Mouse (Mus musculus): ENCODE results near the gene Sox9. TPM values are rescaled to one million over a fixed set of nuclear protein-coding genes. Genes with fewer than 3 reads are reported as not detected.
A peak's percentile ranks its signal among the peaks of the same experiment; 100 is the strongest.

Gene Sox9
- polyA plus RNA-seq, 1 experiment from 2014 or later: 161 TPM

- H3K4me2 ChIP-seq (ENCODE audit: low read depth): peak overlapping the region; percentile 99
- H3K36me3 ChIP-seq (ENCODE audit: control insufficient read depth, insufficient read depth, low read length): 0 out of 2 replicates have a peak, but pooled peaks cover 2% of the 10 kb centered on the region
- 8% methylated on average over 8 of the region's 8 CpGs for WGBS
- no peaks in the 10 kb centered on the region for H3K9me3 ChIP-seq (ENCODE audit: control insufficient read depth, low read length)
- H3K4me3 ChIP-seq (ENCODE audit: low read depth, low read length): peak overlapping the region; percentile 66
- H3K4me1 ChIP-seq (ENCODE audit: control insufficient read depth, insufficient read depth, low read length): peaks cover 25% of the 10 kb centered on the region
- H3K27ac ChIP-seq (ENCODE audit: low read depth, low read length): no peak overlapping the region
- ATAC-seq (ENCODE audit: insufficient read depth, low FRiP score, low TSS enrichment) (no peak), DNase-seq (ENCODE audit: low spot score) (peak; percentile 30)
- no peaks in the 10 kb centered on the region for H3K27me3 ChIP-seq (ENCODE audit: control insufficient read depth, insufficient read depth, low read length)
- peak overlapping the region; percentile 84; the same call in 1 of the 2 replicates for H3K9ac ChIP-seq (ENCODE audit: low read length)
These were observed 3.6 kb downstream of the Sox9 start for GRCm38 (mm10) chr11:112785581-112785980.

GRCm38 (mm10) chr11:112786427-112786826, 4.4 kb downstream of the Sox9 start:
- 45% methylated on average over 4 of the region's 4 CpGs for WGBS
- H3K9ac ChIP-seq (ENCODE audit: low read length): peak overlapping the region; percentile 43
- DNase-seq (ENCODE audit: low spot score): no peak

GRCm38 (mm10) chr11:112788296-112788695, 6.3 kb downstream of the Sox9 start:
- WGBS: 12% methylated on average over 13 of the region's 13 CpGs
- Histone ChIP-seq H3K27ac (ENCODE audit: low read depth, low read length) (0 out of 2 replicates have a peak overlapping the region, but pooled peaks have one; percentile 20), H3K27me3 (ENCODE audit: control insufficient read depth, insufficient read depth, low read length) (no peaks in the 10 kb centered on the region), H3K9ac (ENCODE audit: low read length) (no peak overlapping the region), H3K9me3 (ENCODE audit: control insufficient read depth, low read length) (no peaks in the 10 kb centered on the region), H3K36me3 (ENCODE audit: control insufficient read depth, insufficient read depth, low read length) (0 out of 2 replicates have a peak, but pooled peaks cover 2% of the 10 kb centered on the region), H3K4me2 (ENCODE audit: low read depth) (0 out of 2 replicates have a peak overlapping the region, but pooled peaks have one; percentile 5), H3K4me1 (ENCODE audit: control insufficient read depth, insufficient read depth, low read length) (peaks cover 21% of the 10 kb centered on the region), H3K4me3 (ENCODE audit: low read depth, low read length) (no peak overlapping the region)
- DNase-seq (ENCODE audit: low spot score) (peak; percentile 46), ATAC-seq (ENCODE audit: insufficient read depth, low FRiP score, low TSS enrichment) (no peak)

More at GRCm38 (mm10) chr11:112786427-112786826, 4.4 kb downstream of the Sox9 start:
- Histone ChIP-seq H3K36me3 (ENCODE audit: control insufficient read depth, insufficient read depth, low read length) (0 out of 2 replicates have a peak, but pooled peaks cover 2% of the 10 kb centered on the region), H3K4me3 (ENCODE audit: low read depth, low read length) (peak overlapping the region; percentile 30), H3K4me2 (ENCODE audit: low read depth) (peak overlapping the region; percentile 48), H3K9me3 (ENCODE audit: control insufficient read depth, low read length) (no peaks in the 10 kb centered on the region), H3K4me1 (ENCODE audit: control insufficient read depth, insufficient read depth, low read length) (peaks cover 22% of the 10 kb centered on the region), H3K27me3 (ENCODE audit: control insufficient read depth, insufficient read depth, low read length) (no peaks in the 10 kb centered on the region), H3K27ac (ENCODE audit: low read depth, low read length) (no peak overlapping the region)
- no peak for ATAC-seq (ENCODE audit: insufficient read depth, low FRiP score, low TSS enrichment)

GRCm38 (mm10) chr11:112796379-112796778, 14.4 kb downstream of the Sox9 start:
- Histone ChIP-seq H3K27ac (ENCODE audit: low read depth, low read length) (no peak overlapping the region), H3K4me2 (ENCODE audit: low read depth) (no peak overlapping the region), H3K4me3 (ENCODE audit: low read depth, low read length) (no peak overlapping the region), H3K36me3 (ENCODE audit: control insufficient read depth, insufficient read depth, low read length) (no peaks in the 10 kb centered on the region), H3K9ac (ENCODE audit: low read length) (no peak overlapping the region), H3K9me3 (ENCODE audit: control insufficient read depth, low read length) (no peaks in the 10 kb centered on the region), H3K4me1 (ENCODE audit: control insufficient read depth, insufficient read depth, low read length) (peaks cover 6% of the 10 kb centered on the region; the same call in 1 of the 2 replicates), H3K27me3 (ENCODE audit: control insufficient read depth, insufficient read depth, low read length) (no peaks in the 10 kb centered on the region)
- 83% methylated on average over 5 of the region's 5 CpGs for WGBS
- ATAC-seq (ENCODE audit: insufficient read depth, low FRiP score, low TSS enrichment) (no peak), DNase-seq (ENCODE audit: low spot score) (no peak)

DNA sequence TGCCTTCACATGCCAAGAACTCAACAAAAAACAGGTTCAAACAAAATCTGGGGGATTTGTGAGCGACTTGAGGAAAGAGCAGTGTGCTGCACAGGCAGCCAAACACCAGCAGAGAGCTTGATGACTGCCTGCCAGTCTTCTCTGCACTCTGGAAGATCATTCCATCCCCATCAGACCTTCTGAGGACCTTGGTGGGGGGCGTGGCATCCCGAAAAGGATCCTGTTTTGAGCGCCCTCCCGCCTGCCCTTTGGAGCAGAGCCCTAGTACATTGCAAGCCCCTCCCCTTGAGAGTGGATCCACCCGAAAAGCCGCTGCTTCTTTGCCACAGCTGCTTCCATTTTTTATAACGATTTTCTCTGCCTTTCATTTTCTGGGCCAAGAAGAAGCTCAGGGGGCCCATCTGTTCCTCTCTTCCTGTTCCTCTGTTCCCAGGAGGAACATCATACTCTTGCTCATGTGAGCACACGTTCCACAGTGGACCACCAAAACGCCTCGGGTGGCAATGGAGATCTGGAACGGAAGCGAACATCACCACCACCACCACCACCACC, 16.9 kb downstream of the Sox9 start:
- H3K27ac ChIP-seq (ENCODE audit: low read depth, low read length): no peak overlapping the region

GRCm38 (mm10) chr11:112801189-112801818, 19.3 kb downstream of the Sox9 start:
- Histone ChIP-seq H3K4me1 (ENCODE audit: control insufficient read depth, insufficient read depth, low read length) (peaks cover 9% of the 10 kb centered on the region), H3K36me3 (ENCODE audit: control insufficient read depth, insufficient read depth, low read length) (no peaks in the 10 kb centered on the region), H3K4me2 (ENCODE audit: low read depth) (no peak overlapping the region), H3K9ac (ENCODE audit: low read length) (no peak overlapping the region), H3K9me3 (ENCODE audit: control insufficient read depth, low read length) (no peaks in the 10 kb centered on the region), H3K4me3 (ENCODE audit: low read depth, low read length) (no peak overlapping the region), H3K27me3 (ENCODE audit: control insufficient read depth, insufficient read depth, low read length) (no peaks in the 10 kb centered on the region), H3K27ac (ENCODE audit: low read depth, low read length) (no peak overlapping the region)
- DNase-seq (ENCODE audit: low spot score) (peak; percentile 59), ATAC-seq (ENCODE audit: insufficient read depth, low FRiP score, low TSS enrichment) (peak; percentile 77)
- 24% methylated on average over 4 of the region's 4 CpGs for WGBS

More for the DNA sequence above, 16.9 kb downstream of the Sox9 start:
- no peaks in the 10 kb centered on the region for H3K9me3 ChIP-seq (ENCODE audit: control insufficient read depth, low read length)
- H3K27me3 ChIP-seq (ENCODE audit: control insufficient read depth, insufficient read depth, low read length): no peaks in the 10 kb centered on the region
- no peak for ATAC-seq (ENCODE audit: insufficient read depth, low FRiP score, low TSS enrichment)
- H3K4me2 ChIP-seq (ENCODE audit: low read depth): no peak overlapping the region
- peaks cover 9% of the 10 kb centered on the region; the same call in 1 of the 2 replicates for H3K4me1 ChIP-seq (ENCODE audit: control insufficient read depth, insufficient read depth, low read length)
- WGBS: 57% methylated on average over 13 of the region's 13 CpGs
- no peak overlapping the region for H3K4me3 ChIP-seq (ENCODE audit: low read depth, low read length)
- peak; percentile 44 for DNase-seq (ENCODE audit: low spot score)
- no peak overlapping the region for H3K9ac ChIP-seq (ENCODE audit: low read length)
- H3K36me3 ChIP-seq (ENCODE audit: control insufficient read depth, insufficient read depth, low read length): no peaks in the 10 kb centered on the region

DNA sequence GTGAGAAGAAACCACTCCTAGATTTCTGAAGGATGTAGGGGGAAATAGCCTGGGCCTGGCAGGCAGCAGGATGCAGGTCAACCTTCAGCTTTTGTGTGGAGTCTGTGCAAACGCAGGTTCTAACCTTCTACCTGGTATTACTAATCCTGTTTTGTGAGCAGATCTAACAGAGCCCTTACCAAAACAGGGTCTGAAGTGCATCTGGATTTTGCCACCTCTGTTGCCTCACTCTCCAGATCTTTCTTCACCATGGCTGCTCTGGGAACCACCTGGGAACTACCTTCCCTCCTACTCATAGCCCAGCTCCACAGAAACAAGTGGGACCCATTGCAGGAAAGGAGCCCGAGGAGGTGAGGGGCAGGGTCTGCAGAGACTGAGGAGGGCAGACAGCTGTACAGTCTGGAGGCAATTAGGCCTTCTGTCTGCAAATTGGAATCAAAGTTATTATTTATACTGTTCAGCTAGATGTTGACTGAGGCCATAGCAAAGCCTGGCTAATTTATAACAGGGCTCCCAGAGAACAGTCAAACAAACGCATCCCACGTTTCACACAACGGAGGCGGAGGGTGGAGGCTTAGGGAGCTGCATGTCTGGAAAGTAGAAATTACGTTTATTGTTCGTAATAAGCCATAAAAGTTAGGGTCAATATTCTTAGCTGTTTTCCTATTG, 25.9 kb downstream of the Sox9 start:
- ATAC-seq (ENCODE audit: insufficient read depth, low FRiP score, low TSS enrichment) (no peak), DNase-seq (ENCODE audit: low spot score) (no peak)
- no peak overlapping the region for H3K4me2 ChIP-seq (ENCODE audit: low read depth)
- H3K27ac ChIP-seq (ENCODE audit: low read depth, low read length): no peak overlapping the region
- H3K9ac ChIP-seq (ENCODE audit: low read length): no peak overlapping the region
- peaks cover 17% of the 10 kb centered on the region for H3K4me1 ChIP-seq (ENCODE audit: control insufficient read depth, insufficient read depth, low read length)
- H3K27me3 ChIP-seq (ENCODE audit: control insufficient read depth, insufficient read depth, low read length): no peaks in the 10 kb centered on the region
- H3K4me3 ChIP-seq (ENCODE audit: low read depth, low read length): no peak overlapping the region
- H3K9me3 ChIP-seq (ENCODE audit: control insufficient read depth, low read length): no peaks in the 10 kb centered on the region
- 65% methylated on average over 8 of the region's 8 CpGs for WGBS
- H3K36me3 ChIP-seq (ENCODE audit: control insufficient read depth, insufficient read depth, low read length): no peaks in the 10 kb centered on the region

DNA sequence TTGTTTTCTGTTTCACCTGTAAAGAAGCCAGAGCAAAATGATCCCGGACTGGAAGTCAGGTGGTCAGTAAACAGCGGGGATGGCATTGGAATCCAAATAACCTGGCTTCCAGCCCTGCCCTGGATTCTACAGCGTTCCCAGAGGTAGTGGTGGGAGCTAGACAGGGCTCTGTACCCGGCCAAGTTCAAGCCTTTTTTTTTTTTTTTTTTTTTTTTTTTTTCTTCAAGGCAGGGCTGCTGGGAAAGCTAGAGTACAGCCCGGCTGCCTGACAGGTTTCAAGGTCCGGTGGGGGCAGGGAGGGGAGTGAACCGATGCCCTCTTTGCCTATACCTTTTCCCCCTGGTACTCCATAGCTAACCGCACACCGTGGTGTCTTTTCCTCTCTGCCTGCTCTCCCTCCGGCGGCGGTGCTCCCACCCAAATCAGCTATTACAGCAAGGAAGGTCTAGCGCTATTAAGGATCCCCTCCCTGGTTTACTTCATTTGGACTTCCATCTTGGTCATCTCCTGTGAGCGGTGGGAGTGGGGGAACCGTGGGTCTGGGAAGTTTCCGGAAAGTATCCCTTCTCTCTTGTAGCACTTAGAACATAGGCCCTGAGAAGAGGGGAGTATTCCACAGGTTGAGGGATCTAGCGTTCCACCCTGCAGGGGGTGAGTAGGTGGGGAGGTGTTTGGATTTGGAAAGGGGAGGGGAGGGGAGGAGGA, 28.6 kb downstream of the Sox9 start:
- Histone ChIP-seq H3K9ac (ENCODE audit: low read length) (peak overlapping the region; percentile 35; the same call in 1 of the 2 replicates), H3K27ac (ENCODE audit: low read depth, low read length) (peak overlapping the region; percentile 55), H3K4me3 (ENCODE audit: low read depth, low read length) (peak overlapping the region; percentile 17; the same call in 1 of the 2 replicates), H3K9me3 (ENCODE audit: control insufficient read depth, low read length) (no peaks in the 10 kb centered on the region), H3K27me3 (ENCODE audit: control insufficient read depth, insufficient read depth, low read length) (no peaks in the 10 kb centered on the region), H3K36me3 (ENCODE audit: control insufficient read depth, insufficient read depth, low read length) (no peaks in the 10 kb centered on the region), H3K4me2 (ENCODE audit: low read depth) (peak overlapping the region; percentile 39), H3K4me1 (ENCODE audit: control insufficient read depth, insufficient read depth, low read length) (peaks cover 17% of the 10 kb centered on the region)
- peak; percentile 14; the same call in 1 of the 2 replicates for ATAC-seq (ENCODE audit: insufficient read depth, low FRiP score, low TSS enrichment)
- WGBS: 3% methylated on average over 17 of the region's 17 CpGs
- DNase-seq (ENCODE audit: low spot score): no peak

Measured in neural tube, embryonic 11.5 days (tissue).